Mouse (Mus musculus): ENCODE data around the gene Trpv3. TPM values are rescaled to one million over a fixed set of nuclear protein-coding genes. Genes with fewer than 3 reads are reported as not detected.

Gene Trpv3
- polyA plus RNA-seq (2012; fragmentation: generic; extraction: Trizol): 0.05 TPM

DNA sequence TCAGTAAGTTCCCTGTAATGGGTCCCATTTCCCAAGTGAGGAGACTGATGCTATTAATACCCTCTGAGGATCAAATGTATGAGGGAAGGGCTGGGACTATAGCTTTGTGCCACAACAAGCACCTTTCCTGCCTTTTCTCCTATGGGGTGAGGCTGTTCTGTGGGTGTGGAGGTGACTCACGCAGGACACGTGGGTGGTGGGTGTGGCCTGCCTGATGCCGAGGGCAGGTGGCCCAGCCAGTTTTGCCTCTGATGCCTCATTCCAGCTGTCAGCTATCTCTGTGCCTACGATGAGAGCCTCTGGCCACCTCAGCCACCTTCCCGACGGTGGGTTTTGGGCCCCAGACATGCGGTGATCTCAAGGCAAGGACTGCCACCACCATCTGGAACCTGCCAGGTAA is at the start of gene Trpv3:
Trpv3 (plus strand) TSS at position 122 of the 400 bp plus-strand sequence.
- Histone ChIP-seq H3K79me2 (ENCODE audit: control insufficient read depth, insufficient read depth) (no peaks in the 10 kb centered on the region), H3K4me3 (no peak within 1 kb of the TSS), H3K4me2 (ENCODE audit: low read depth) (peak within 1 kb of the TSS; percentile 7)

DNA sequence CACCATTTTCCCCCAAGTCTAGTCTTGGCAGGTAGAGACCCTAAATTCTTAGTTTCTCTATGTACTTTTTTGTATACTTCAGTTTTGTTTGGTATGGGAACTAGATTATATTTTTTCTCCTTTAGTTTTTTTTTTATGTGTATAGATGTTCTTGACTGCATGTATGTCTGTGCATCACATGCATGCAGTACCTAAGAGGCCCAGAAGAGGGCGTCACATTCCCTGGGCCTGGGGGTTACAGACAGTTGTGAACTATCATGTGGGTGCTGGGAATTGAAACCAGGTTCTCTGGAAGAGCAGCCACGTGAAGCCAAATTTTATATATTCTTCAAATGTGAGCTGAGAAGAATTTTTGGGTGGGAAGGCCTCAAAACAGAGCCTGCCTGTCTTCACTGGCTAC is 47.5 kb upstream of the Trpv3 start:
- Histone ChIP-seq H3K27me3 (ENCODE audit: control insufficient read depth, insufficient read depth, insufficient read length) (no peaks in the 10 kb centered on the region), H3ac (ENCODE audit: control insufficient read depth, insufficient read length) (no peak overlapping the region), H3K79me2 (ENCODE audit: control insufficient read depth, insufficient read depth) (no peaks in the 10 kb centered on the region), H3K36me3 (ENCODE audit: control insufficient read depth, insufficient read depth) (no peaks in the 10 kb centered on the region), H3K4me2 (ENCODE audit: low read depth) (no peak overlapping the region), H3K4me3 (no peak overlapping the region)
- TF ChIP-seq REST (IDR thresholded peaks at IDR 0.05; ENCODE audit: insufficient read depth, insufficient read length): no peak
- TF ChIP-seq POLR2AphosphoS2 (IDR thresholded peaks at IDR 0.05; ENCODE audit: insufficient read length, low read depth): no peak
- no peak for TF ChIP-seq TCF3 (IDR thresholded peaks at IDR 0.05; ENCODE audit: insufficient read length, low read depth)
- TF ChIP-seq CEBPB (IDR thresholded peaks at IDR 0.05; ENCODE audit: insufficient read depth, poor library complexity, severe bottlenecking): no peak
- TF ChIP-seq E2F4 (IDR thresholded peaks at IDR 0.05; ENCODE audit: insufficient read depth): no peak

More for the DNA sequence above, at the start of gene Trpv3:
- TF ChIP-seq POLR2AphosphoS2 (IDR thresholded peaks at IDR 0.05; ENCODE audit: insufficient read length, low read depth) (no peak), MAX (IDR thresholded peaks at IDR 0.05; ENCODE audit: low read depth) (no peak), TCF12 (IDR thresholded peaks at IDR 0.05; ENCODE audit: insufficient read depth, poor library complexity, severe bottlenecking) (no peak), E2F4 (IDR thresholded peaks at IDR 0.05; ENCODE audit: insufficient read depth) (no peak), POLR2A (IDR thresholded peaks at IDR 0.05; ENCODE audit: insufficient read length, low read depth) (no peak), CEBPB (IDR thresholded peaks at IDR 0.05; ENCODE audit: insufficient read depth, poor library complexity, severe bottlenecking) (no peak), REST (IDR thresholded peaks at IDR 0.05; ENCODE audit: insufficient read depth, insufficient read length) (no peak), TCF3 (IDR thresholded peaks at IDR 0.05; ENCODE audit: insufficient read length, low read depth) (no peak), MYOD1 (IDR thresholded peaks at IDR 0.05; ENCODE audit: control insufficient read depth in 1 of 3, insufficient read length in 2 of 3, low read depth in 2 of 3) (peak in 2 of 3 experiments; percentile 66 to 90), SRF (IDR thresholded peaks at IDR 0.05; ENCODE audit: control insufficient read depth, insufficient read length, low read depth) (no peak), USF1 (IDR thresholded peaks at IDR 0.05; ENCODE audit: low read depth) (peak; percentile 31), MYOG (IDR thresholded peaks at IDR 0.05; ENCODE audit: control insufficient read depth in 1 of 3, insufficient read depth in 1 of 3, insufficient read length in 2 of 3, low read depth in 2 of 3) (peak in 2 of 3 experiments; percentile 52 to 61)
- no peaks in the 10 kb centered on the region for H3K36me3 ChIP-seq (ENCODE audit: control insufficient read depth, insufficient read depth)
- no peak within 1 kb of the TSS for H3ac ChIP-seq (ENCODE audit: control insufficient read depth, insufficient read length)
- H3K27me3 ChIP-seq (ENCODE audit: control insufficient read depth, insufficient read depth, insufficient read length): no peaks in the 10 kb centered on the region

DNA sequence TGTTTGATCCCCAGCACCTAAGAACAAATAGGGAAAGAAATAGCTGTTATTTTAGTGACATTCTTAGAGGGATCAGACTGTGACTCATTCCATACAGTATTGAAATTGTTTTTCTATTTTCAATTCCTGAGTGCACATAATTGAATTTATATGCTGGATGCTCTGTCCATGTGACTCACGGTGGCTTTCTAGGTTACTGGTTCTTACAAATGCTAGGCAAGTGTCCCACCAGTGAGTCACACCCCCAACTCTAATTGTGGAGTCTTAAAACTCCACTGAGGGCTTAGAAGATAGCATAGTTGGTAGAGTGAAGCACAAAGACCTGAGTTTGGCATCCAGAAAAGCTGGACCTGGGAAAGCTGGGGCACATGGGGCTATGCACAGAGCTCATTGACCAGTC is 46.5 kb upstream of the Trpv3 start:
- H3K4me2 ChIP-seq (ENCODE audit: low read depth): no peak overlapping the region
- H3K79me2 ChIP-seq (ENCODE audit: control insufficient read depth, insufficient read depth): no peaks in the 10 kb centered on the region
- no peak overlapping the region for H3K4me3 ChIP-seq
- no peaks in the 10 kb centered on the region for H3K36me3 ChIP-seq (ENCODE audit: control insufficient read depth, insufficient read depth)
- H3ac ChIP-seq (ENCODE audit: control insufficient read depth, insufficient read length): no peak overlapping the region
- H3K27me3 ChIP-seq (ENCODE audit: control insufficient read depth, insufficient read depth, insufficient read length): no peaks in the 10 kb centered on the region
- TF ChIP-seq MYOD1 (IDR thresholded peaks at IDR 0.05; ENCODE audit: control insufficient read depth in 1 of 3, insufficient read length in 2 of 3, low read depth in 2 of 3): no peak
- TF ChIP-seq POLR2A (IDR thresholded peaks at IDR 0.05; ENCODE audit: insufficient read length, low read depth): no peak
- TF ChIP-seq USF1 (IDR thresholded peaks at IDR 0.05; ENCODE audit: low read depth): no peak
- no peak for TF ChIP-seq POLR2AphosphoS2 (IDR thresholded peaks at IDR 0.05; ENCODE audit: insufficient read length, low read depth)
- no peak for TF ChIP-seq TCF3 (IDR thresholded peaks at IDR 0.05; ENCODE audit: insufficient read length, low read depth)
- no peak for TF ChIP-seq TCF12 (IDR thresholded peaks at IDR 0.05; ENCODE audit: insufficient read depth, poor library complexity, severe bottlenecking)
- TF ChIP-seq REST (IDR thresholded peaks at IDR 0.05; ENCODE audit: insufficient read depth, insufficient read length): no peak
- no peak for TF ChIP-seq E2F4 (IDR thresholded peaks at IDR 0.05; ENCODE audit: insufficient read depth)
- TF ChIP-seq MYOG (IDR thresholded peaks at IDR 0.05; ENCODE audit: control insufficient read depth in 1 of 3, insufficient read depth in 1 of 3, insufficient read length in 2 of 3, low read depth in 2 of 3): no peak
- no peak for TF ChIP-seq CEBPB (IDR thresholded peaks at IDR 0.05; ENCODE audit: insufficient read depth, poor library complexity, severe bottlenecking)
- TF ChIP-seq MAX (IDR thresholded peaks at IDR 0.05; ENCODE audit: low read depth): no peak
- TF ChIP-seq SRF (IDR thresholded peaks at IDR 0.05; ENCODE audit: control insufficient read depth, insufficient read length, low read depth): no peak

DNA sequence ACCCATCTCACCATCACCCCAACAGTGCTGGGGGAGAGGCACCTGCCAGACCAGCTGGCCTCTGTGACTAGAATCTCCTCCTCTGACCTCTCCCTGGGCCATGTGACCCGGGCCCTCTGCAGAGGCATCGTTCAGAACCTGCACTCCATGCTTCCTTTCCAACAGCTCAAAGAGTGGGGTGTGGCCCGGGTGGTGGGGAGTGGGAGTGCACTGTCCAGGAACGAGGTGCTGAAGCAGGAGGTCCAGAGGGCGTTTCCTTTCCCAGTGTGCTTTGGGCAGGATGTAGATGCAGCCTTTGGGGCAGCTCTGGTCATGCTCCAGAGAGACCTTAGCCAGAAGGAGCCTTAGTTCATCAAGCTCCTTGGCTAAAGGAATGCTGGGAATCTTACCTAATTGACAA is 44.3 kb upstream of the Trpv3 start:
- Histone ChIP-seq H3ac (ENCODE audit: control insufficient read depth, insufficient read length) (no peak overlapping the region), H3K36me3 (ENCODE audit: control insufficient read depth, insufficient read depth) (no peaks in the 10 kb centered on the region), H3K4me3 (no peak overlapping the region), H3K79me2 (ENCODE audit: control insufficient read depth, insufficient read depth) (no peaks in the 10 kb centered on the region), H3K27me3 (ENCODE audit: control insufficient read depth, insufficient read depth, insufficient read length) (no peaks in the 10 kb centered on the region), H3K4me2 (ENCODE audit: low read depth) (no peak overlapping the region)
- peak; percentile 70 for TF ChIP-seq REST (IDR thresholded peaks at IDR 0.05; ENCODE audit: insufficient read depth, insufficient read length)
- TF ChIP-seq POLR2A (IDR thresholded peaks at IDR 0.05; ENCODE audit: insufficient read length, low read depth): no peak
- no peak for TF ChIP-seq POLR2AphosphoS2 (IDR thresholded peaks at IDR 0.05; ENCODE audit: insufficient read length, low read depth)
- no peak for TF ChIP-seq TCF12 (IDR thresholded peaks at IDR 0.05; ENCODE audit: insufficient read depth, poor library complexity, severe bottlenecking)
- no peak for TF ChIP-seq MYOD1 (IDR thresholded peaks at IDR 0.05; ENCODE audit: control insufficient read depth in 1 of 3, insufficient read length in 2 of 3, low read depth in 2 of 3)

DNA sequence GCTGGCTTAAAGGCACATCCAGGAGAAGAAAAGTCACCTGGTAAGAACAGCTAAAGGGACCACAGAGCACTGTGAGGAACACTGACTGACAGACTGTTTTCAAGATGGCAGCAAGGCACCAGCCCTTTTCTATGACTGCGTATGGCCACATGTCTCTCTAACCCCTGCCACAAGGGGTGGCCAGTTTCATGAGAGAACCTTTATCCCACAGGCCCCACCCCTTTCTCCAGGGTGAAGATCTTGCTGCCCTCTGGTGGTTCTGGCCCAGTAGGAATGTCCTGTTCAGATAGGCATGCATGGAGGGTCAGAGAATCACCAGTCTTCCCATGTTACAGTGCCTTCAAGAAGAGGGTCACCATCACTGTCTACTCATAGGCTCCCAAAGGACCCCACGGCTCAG is 43.2 kb upstream of the Trpv3 start:
- Histone ChIP-seq H3K27me3 (ENCODE audit: control insufficient read depth, insufficient read depth, insufficient read length) (no peaks in the 10 kb centered on the region), H3K4me3 (no peak overlapping the region), H3K36me3 (ENCODE audit: control insufficient read depth, insufficient read depth) (no peaks in the 10 kb centered on the region), H3K79me2 (ENCODE audit: control insufficient read depth, insufficient read depth) (no peaks in the 10 kb centered on the region), H3ac (ENCODE audit: control insufficient read depth, insufficient read length) (no peak overlapping the region), H3K4me2 (ENCODE audit: low read depth) (no peak overlapping the region)
- TF ChIP-seq MYOG (IDR thresholded peaks at IDR 0.05; ENCODE audit: control insufficient read depth in 1 of 3, insufficient read depth in 1 of 3, insufficient read length in 2 of 3, low read depth in 2 of 3): no peak
- no peak for TF ChIP-seq MAX (IDR thresholded peaks at IDR 0.05; ENCODE audit: low read depth)
- TF ChIP-seq POLR2A (IDR thresholded peaks at IDR 0.05; ENCODE audit: insufficient read length, low read depth): no peak
- TF ChIP-seq CEBPB (IDR thresholded peaks at IDR 0.05; ENCODE audit: insufficient read depth, poor library complexity, severe bottlenecking): no peak
- TF ChIP-seq E2F4 (IDR thresholded peaks at IDR 0.05; ENCODE audit: insufficient read depth): no peak
- no peak for TF ChIP-seq POLR2AphosphoS2 (IDR thresholded peaks at IDR 0.05; ENCODE audit: insufficient read length, low read depth)
- no peak for TF ChIP-seq MYOD1 (IDR thresholded peaks at IDR 0.05; ENCODE audit: control insufficient read depth in 1 of 3, insufficient read length in 2 of 3, low read depth in 2 of 3)
- no peak for TF ChIP-seq USF1 (IDR thresholded peaks at IDR 0.05; ENCODE audit: low read depth)
- no peak for TF ChIP-seq SRF (IDR thresholded peaks at IDR 0.05; ENCODE audit: control insufficient read depth, insufficient read length, low read depth)
- no peak for TF ChIP-seq REST (IDR thresholded peaks at IDR 0.05; ENCODE audit: insufficient read depth, insufficient read length)
- TF ChIP-seq TCF12 (IDR thresholded peaks at IDR 0.05; ENCODE audit: insufficient read depth, poor library complexity, severe bottlenecking): no peak
- TF ChIP-seq TCF3 (IDR thresholded peaks at IDR 0.05; ENCODE audit: insufficient read length, low read depth): no peak
